Mouse (Mus musculus): ENCODE data around the gene Dnase2a. TPM values are rescaled to one million over a fixed set of nuclear protein-coding genes. Genes with fewer than 3 reads are reported as not detected.

Dnase2a gene
- polyA plus RNA-seq, 1 experiment from 2014 or later: 11.4 TPM

- ATAC-seq (ENCODE audit: insufficient read depth): peak; percentile 40; the same call in 1 of the 2 replicates
- Histone ChIP-seq H3K4me2 (peak overlapping the region; percentile 31), H3K9ac (no peak overlapping the region), H3K4me3 (replicated peaks) (no peak overlapping the region), H3K4me1 (replicated peaks) (peaks cover 10% of the 10 kb centered on the region), H3K36me3 (replicated peaks) (peaks cover 15% of the 10 kb centered on the region), H3K27ac (replicated peaks) (no peak overlapping the region), H3K9me3 (replicated peaks) (no peaks in the 10 kb centered on the region), H3K27me3 (peaks cover 59% of the 10 kb centered on the region)
- 6% methylated on average over 18 of the region's 18 CpGs for WGBS (ENCODE audit: insufficient replicate concordance)
These were observed 44.4 kb downstream of the Dnase2a start for GRCm38 (mm10) chr8:84952612-84953255.

- peaks cover 21% of the 10 kb centered on the region for H3K27me3 ChIP-seq
- no peak overlapping the region for H3K4me2 ChIP-seq
- no peak overlapping the region for H3K9ac ChIP-seq
- H3K4me1 ChIP-seq (replicated peaks): peaks cover 10% of the 10 kb centered on the region
- peaks cover 55% of the 10 kb centered on the region for H3K36me3 ChIP-seq (replicated peaks)
- no peak for ATAC-seq (ENCODE audit: insufficient read depth)
- H3K27ac ChIP-seq (replicated peaks): no peak overlapping the region
- H3K4me3 ChIP-seq (replicated peaks): no peak overlapping the region
- WGBS (ENCODE audit: insufficient replicate concordance): 40% methylated on average over 2 of the region's 2 CpGs
- H3K9me3 ChIP-seq (replicated peaks): no peaks in the 10 kb centered on the region
These were observed 48.4 kb downstream of the Dnase2a start for GRCm38 (mm10) chr8:84956768-84957167.

GRCm38 (mm10) chr8:84959811-84960210 lies 51.5 kb downstream of the Dnase2a start:
- WGBS (ENCODE audit: insufficient replicate concordance): 85% methylated on average over 7 of the region's 7 CpGs
- Histone ChIP-seq H3K4me1 (replicated peaks) (peaks cover 10% of the 10 kb centered on the region), H3K9ac (no peak overlapping the region), H3K4me3 (replicated peaks) (no peak overlapping the region), H3K36me3 (replicated peaks) (peaks cover 75% of the 10 kb centered on the region), H3K9me3 (replicated peaks) (no peaks in the 10 kb centered on the region), H3K4me2 (no peak overlapping the region), H3K27ac (replicated peaks) (no peak overlapping the region), H3K27me3 (no peaks in the 10 kb centered on the region; the same call in 1 of the 2 replicates)
- no peak for ATAC-seq (ENCODE audit: insufficient read depth)

DNA sequence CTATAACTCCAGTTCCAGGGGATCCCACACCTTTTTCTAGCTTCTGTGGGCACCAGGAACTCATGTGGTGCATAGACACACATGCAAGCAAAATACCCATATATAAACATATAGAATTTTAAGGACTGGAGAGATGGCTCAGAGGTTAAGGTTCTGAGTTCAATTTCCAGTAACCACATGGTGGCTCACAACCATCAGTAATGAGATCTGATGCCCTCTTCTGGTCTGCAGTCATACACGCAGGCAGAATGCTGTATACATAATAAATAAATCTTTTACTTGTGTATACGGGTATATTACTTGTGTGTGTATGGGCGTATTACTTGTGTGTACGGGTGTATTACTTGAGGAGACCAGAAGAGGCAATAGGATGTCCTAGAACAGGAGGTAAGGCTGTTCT lies 55.6 kb downstream of the Dnase2a start:
- peaks cover 52% of the 10 kb centered on the region for H3K36me3 ChIP-seq (replicated peaks)
- peak overlapping the region; percentile 85; the same call in 1 of the 2 replicates for H3K4me3 ChIP-seq (replicated peaks)
- WGBS (ENCODE audit: insufficient replicate concordance): 71% methylated on average over 4 of the region's 4 CpGs

DNA sequence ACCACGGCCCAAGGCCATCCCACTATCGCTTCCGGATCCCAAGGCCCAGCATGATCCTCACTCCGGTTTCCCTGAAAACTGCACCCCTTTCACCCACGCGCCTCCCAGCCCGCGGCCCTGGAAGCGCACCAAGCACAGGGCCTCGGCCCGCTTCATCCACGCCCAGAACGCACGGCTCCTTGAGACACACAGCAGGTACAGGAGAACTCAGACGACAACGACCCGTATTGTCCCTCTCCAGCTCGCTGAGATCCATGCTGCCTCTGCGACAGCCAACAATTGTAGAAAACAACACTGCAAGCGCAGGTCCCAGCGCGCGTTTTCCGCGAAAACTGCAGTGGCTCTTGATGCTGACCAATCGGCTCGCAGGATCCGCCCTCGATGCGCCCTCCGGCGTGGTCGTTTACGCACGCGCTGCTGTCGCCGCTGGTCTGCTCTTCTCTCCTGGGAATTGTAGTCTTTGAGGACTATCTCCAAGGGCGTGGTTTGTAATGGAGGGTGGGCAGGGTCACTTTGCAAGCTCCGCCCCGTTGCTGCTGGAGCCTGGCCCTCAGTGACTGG lies 57.5 kb downstream of the Dnase2a start:
- WGBS (ENCODE audit: insufficient replicate concordance): under 1% methylated on average over 41 of the region's 41 CpGs
- Histone ChIP-seq H3K9me3 (replicated peaks) (no peaks in the 10 kb centered on the region), H3K4me1 (replicated peaks) (peaks cover 58% of the 10 kb centered on the region), H3K36me3 (replicated peaks) (peaks cover 42% of the 10 kb centered on the region), H3K9ac (peak overlapping the region; percentile 76), H3K4me2 (peak overlapping the region; percentile 99), H3K27me3 (no peaks in the 10 kb centered on the region), H3K4me3 (replicated peaks) (peak overlapping the region; percentile 85), H3K27ac (replicated peaks) (peak overlapping the region; percentile 97)
- peak; percentile 70 for ATAC-seq (ENCODE audit: insufficient read depth)

More for the DNA sequence above, 55.6 kb downstream of the Dnase2a start:
- H3K4me2 ChIP-seq: peak overlapping the region; percentile 99
- no peaks in the 10 kb centered on the region for H3K9me3 ChIP-seq (replicated peaks)
- no peaks in the 10 kb centered on the region for H3K27me3 ChIP-seq
- H3K27ac ChIP-seq (replicated peaks): no peak overlapping the region
- no peak overlapping the region for H3K9ac ChIP-seq
- no peak for ATAC-seq (ENCODE audit: insufficient read depth)
- peaks cover 49% of the 10 kb centered on the region for H3K4me1 ChIP-seq (replicated peaks)

DNA sequence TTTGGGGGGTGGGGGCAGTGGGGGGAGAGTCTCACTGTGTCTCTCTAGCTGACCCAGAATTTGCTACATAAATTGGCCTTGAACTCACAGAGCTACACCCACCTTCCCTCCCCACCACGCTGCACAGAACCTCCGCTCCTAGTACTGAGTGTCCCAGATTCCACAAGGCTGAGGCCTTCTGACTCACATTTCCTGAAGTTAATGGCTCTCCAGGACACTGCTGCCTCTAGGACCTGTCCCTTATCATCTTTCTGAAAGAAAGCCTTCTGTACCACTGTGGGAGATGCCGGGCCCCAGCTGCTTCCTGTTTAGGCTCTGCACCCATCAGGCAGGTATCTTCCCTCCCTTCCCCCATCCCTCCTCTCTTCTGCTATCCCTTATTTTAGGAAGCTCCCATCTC lies 58.2 kb downstream of the Dnase2a start:
- H3K4me3 ChIP-seq (replicated peaks): peak overlapping the region; percentile 85
- H3K9ac ChIP-seq: peak overlapping the region; percentile 51; the same call in 1 of the 2 replicates
- peak overlapping the region; percentile 97 for H3K27ac ChIP-seq (replicated peaks)
- 15% methylated on average over 3 of the region's 3 CpGs for WGBS (ENCODE audit: insufficient replicate concordance)
- H3K4me1 ChIP-seq (replicated peaks): peaks cover 61% of the 10 kb centered on the region
- H3K27me3 ChIP-seq: no peaks in the 10 kb centered on the region
- H3K9me3 ChIP-seq (replicated peaks): no peaks in the 10 kb centered on the region
- peaks cover 42% of the 10 kb centered on the region for H3K36me3 ChIP-seq (replicated peaks)
- peak overlapping the region; percentile 99 for H3K4me2 ChIP-seq
- no peak for ATAC-seq (ENCODE audit: insufficient read depth)

GRCm38 (mm10) chr8:84967532-84968304 lies 59.4 kb downstream of the Dnase2a start:
- WGBS (ENCODE audit: insufficient replicate concordance): 80% methylated on average over 13 of the region's 13 CpGs
- Histone ChIP-seq H3K4me2 (peak overlapping the region; percentile 99), H3K9ac (peak overlapping the region; percentile 95; the same call in 1 of the 2 replicates), H3K27ac (replicated peaks) (peak overlapping the region; percentile 97), H3K27me3 (no peaks in the 10 kb centered on the region), H3K9me3 (replicated peaks) (no peaks in the 10 kb centered on the region), H3K36me3 (replicated peaks) (peaks cover 42% of the 10 kb centered on the region), H3K4me1 (replicated peaks) (peaks cover 73% of the 10 kb centered on the region), H3K4me3 (replicated peaks) (peak overlapping the region; percentile 85; the same call in 1 of the 2 replicates)
- no peak for ATAC-seq (ENCODE audit: insufficient read depth)

DNA sequence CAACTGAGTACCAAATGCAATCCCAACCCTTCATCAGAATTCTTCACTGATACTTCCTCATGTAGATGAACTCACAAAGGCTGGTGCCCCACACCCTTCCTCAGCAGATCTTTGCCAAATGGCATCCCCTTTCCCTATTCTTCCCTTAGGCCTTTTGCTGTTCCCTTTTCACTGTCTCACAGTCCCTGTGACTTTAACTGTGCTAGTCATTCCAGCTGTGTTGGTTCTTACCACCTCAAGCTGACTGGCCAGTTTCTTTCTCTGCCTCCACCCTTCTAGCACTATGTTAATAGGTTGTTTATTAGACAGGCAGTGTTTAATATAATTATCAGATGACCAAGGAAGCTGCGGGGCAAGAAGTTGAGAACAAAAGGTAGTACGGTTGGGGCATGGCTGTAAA lies 60.3 kb downstream of the Dnase2a start:
- no peaks in the 10 kb centered on the region for H3K9me3 ChIP-seq (replicated peaks)
- ATAC-seq (ENCODE audit: insufficient read depth): no peak
- H3K4me2 ChIP-seq: peak overlapping the region; percentile 99
- H3K9ac ChIP-seq: peak overlapping the region; percentile 95
- peaks cover 82% of the 10 kb centered on the region for H3K4me1 ChIP-seq (replicated peaks)
- H3K27me3 ChIP-seq: no peaks in the 10 kb centered on the region
- peak overlapping the region; percentile 97 for H3K27ac ChIP-seq (replicated peaks)
- H3K36me3 ChIP-seq (replicated peaks): peaks cover 46% of the 10 kb centered on the region
- WGBS (ENCODE audit: insufficient replicate concordance): 8% methylated on average over 2 of the region's 2 CpGs
- H3K4me3 ChIP-seq (replicated peaks): peak overlapping the region; percentile 85

GRCm38 (mm10) chr8:84969241-84970134 lies 61.1 kb downstream of the Dnase2a start, which contains the start of the genes Gm49661, Prdx2 and Rnaseh2a:
Gm49661 (minus strand) TSS chr8:84969433.
Prdx2 (plus strand) TSS chr8:84969587.
Rnaseh2a (minus strand) TSS chr8:84969767.
- ATAC-seq (ENCODE audit: insufficient read depth): peak; percentile 68
- peaks cover 82% of the 10 kb centered on the region for H3K4me1 ChIP-seq (replicated peaks)
- peak within 1 kb of the TSS; percentile 97 for H3K27ac ChIP-seq (replicated peaks)
- H3K4me2 ChIP-seq: peak within 1 kb of the TSS; percentile 99
- no peaks in the 10 kb centered on the region for H3K27me3 ChIP-seq
- peak within 1 kb of the TSS; percentile 85 for H3K4me3 ChIP-seq (replicated peaks)
- H3K36me3 ChIP-seq (replicated peaks): peaks cover 49% of the 10 kb centered on the region
- peak within 1 kb of the TSS; percentile 95 for H3K9ac ChIP-seq
- H3K9me3 ChIP-seq (replicated peaks): no peaks in the 10 kb centered on the region
- under 1% methylated on average over 56 of the region's 56 CpGs for WGBS (ENCODE audit: insufficient replicate concordance)

DNA sequence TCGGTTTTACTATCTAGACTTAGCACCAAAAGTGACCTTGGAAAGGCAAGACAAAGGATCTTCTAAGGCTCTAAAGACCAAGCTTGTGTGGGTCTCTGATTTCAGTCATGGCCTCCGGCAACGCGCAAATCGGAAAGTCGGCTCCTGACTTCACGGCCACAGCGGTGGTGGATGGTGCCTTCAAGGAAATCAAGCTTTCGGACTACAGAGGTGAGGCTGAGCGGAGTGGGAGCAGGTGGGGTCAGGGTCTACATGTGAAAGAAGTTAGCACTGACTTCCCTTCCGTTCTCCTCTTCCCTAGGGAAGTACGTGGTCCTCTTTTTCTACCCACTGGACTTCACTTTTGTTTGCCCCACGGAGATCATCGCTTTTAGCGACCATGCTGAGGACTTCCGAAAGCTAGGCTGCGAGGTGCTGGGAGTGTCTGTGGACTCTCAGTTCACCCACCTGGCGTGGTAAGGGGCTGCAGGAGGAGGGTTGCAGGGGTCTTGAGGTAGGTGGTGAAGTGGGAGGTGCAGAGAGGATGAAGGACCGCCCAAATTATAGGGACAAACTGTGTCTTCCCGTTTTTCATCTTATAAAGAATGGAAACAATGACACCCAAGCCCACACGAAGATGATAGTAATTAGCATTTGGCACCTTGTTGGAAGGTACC lies 61.9 kb downstream of the Dnase2a start:
- no peaks in the 10 kb centered on the region for H3K27me3 ChIP-seq
- H3K4me3 ChIP-seq (replicated peaks): peak overlapping the region; percentile 85
- peak overlapping the region; percentile 97 for H3K27ac ChIP-seq (replicated peaks)
- peaks cover 83% of the 10 kb centered on the region for H3K4me1 ChIP-seq (replicated peaks)
- ATAC-seq (ENCODE audit: insufficient read depth): no peak
- no peaks in the 10 kb centered on the region for H3K9me3 ChIP-seq (replicated peaks)
- 9% methylated on average over 21 of the region's 21 CpGs for WGBS (ENCODE audit: insufficient replicate concordance)
- peaks cover 56% of the 10 kb centered on the region for H3K36me3 ChIP-seq (replicated peaks)
- peak overlapping the region; percentile 95 for H3K9ac ChIP-seq
- peak overlapping the region; percentile 99 for H3K4me2 ChIP-seq
